8 mouse cellular contexts compared by ENCODE assay signal in genomic region chr15:100615825-100616220, GRCm38 (mm10). TPM values are rescaled to one million over a fixed set of nuclear protein-coding genes. Genes with fewer than 3 reads are reported as not detected.
DNase-seq lines count a peak whose midpoint lies in the region; ATAC-seq lines count a peak whose summit lies in the region.

No protein-coding gene starts in this region.

- peak overlapping the region; percentile 86 for H3K4me3 ChIP-seq in hindbrain, embryonic 12.5 days

- H3K9ac ChIP-seq in hindbrain, embryonic 12.5 days: peak overlapping the region; percentile 89

- ATAC-seq in hindbrain, embryonic 12.5 days (ENCODE audit: low FRiP score): peak; percentile 88

- under 1% methylated on average over 41 of the region's 43 CpGs for WGBS in hindbrain, embryonic 12.5 days

- peak; percentile 93 for DNase-seq in R1 (ENCODE audit: low read depth, low spot score)
- DNase-seq in cerebellum, postnatal 10 days: peak; percentile 98 to 99
- DNase-seq in frontal cortex, postnatal 10 days (ENCODE audit: low spot score in 2 of 2): peak; percentile 79 to 85
- peak; percentile 83 to 89 for DNase-seq in layer of hippocampus, postnatal 25 days (ENCODE audit: extremely low spot score in 1 of 2, low spot score in 1 of 2)
- peak; percentile 86 for DNase-seq in lung, postnatal 25 days (ENCODE audit: low spot score)
- peak; percentile 93 for DNase-seq in retina, embryonic 14.5 days (ENCODE audit: low spot score)
- DNase-seq in thymus, postnatal 36 days: peak; percentile 89

- H3K4me2 ChIP-seq in hindbrain, embryonic 12.5 days (replicated peaks): peak overlapping the region; percentile 88

- H3K27me3 ChIP-seq in hindbrain, embryonic 12.5 days: no peaks in the 10 kb centered on the region; the same call in 1 of the 2 replicates

- peak overlapping the region; percentile 97 for H3K27ac ChIP-seq in hindbrain, embryonic 12.5 days

- no peaks in the 10 kb centered on the region for H3K9me3 ChIP-seq in hindbrain, embryonic 12.5 days (replicated peaks)

- H3K36me3 ChIP-seq in hindbrain, embryonic 12.5 days: peaks cover 31% of the 10 kb centered on the region

- H3K4me1 ChIP-seq in hindbrain, embryonic 12.5 days: peaks cover 20% of the 10 kb centered on the region

RNA-seq across cellular contexts. Expression of gene Dazap2, which starts 0.7 kb away (rescaled TPM):
- polyA plus RNA-seq in hindbrain, embryonic 12.5 days (2016; fragmentation: Nextera tagmentation; extraction: Ambion mirVana): 168 and 176 TPM in 2 replicates
- total RNA-seq in layer of hippocampus, postnatal 25 days (2021): 100 to 1,000 TPM; 116 to 120 TPM

RNA-seq across cellular contexts. Expression of gene Pou6f1, which starts 16.0 kb away (rescaled TPM):
- polyA plus RNA-seq in hindbrain, embryonic 12.5 days (2016; fragmentation: Nextera tagmentation; extraction: Ambion mirVana): 28.9 and 38.6 TPM in 2 replicates
- total RNA-seq in layer of hippocampus, postnatal 25 days (2021): 100 to 1,000 TPM in 1 of 2 experiments, 10 to 100 TPM in 1; 95.7 to 110 TPM

RNA-seq across cellular contexts. Expression of gene Smagp, which starts 20.9 kb away (rescaled TPM):
- polyA plus RNA-seq in hindbrain, embryonic 12.5 days (2016; fragmentation: Nextera tagmentation; extraction: Ambion mirVana): 5.0 and 5.6 TPM in 2 replicates
- total RNA-seq in layer of hippocampus, postnatal 25 days (2021): 1 to 10 TPM in 1 of 2 experiments, under 1 TPM in 1; 0.98 to 1.8 TPM

RNA-seq across cellular contexts. Expression of gene Bin2, which starts 53.5 kb away (rescaled TPM):
- polyA plus RNA-seq in hindbrain, embryonic 12.5 days (2016; fragmentation: Nextera tagmentation; extraction: Ambion mirVana): 3.0 and 3.4 TPM in 2 replicates
- 1 to 10 TPM; 5.7 to 6.0 TPM for total RNA-seq in layer of hippocampus, postnatal 25 days (2021)

Comparison
In these comparisons a context has a peak if more than half of its experiments do, and no peak if none do; other contexts are left out.
1. Peak in every context shown above with its lines: DNase-seq, ATAC-seq, H3K4me3 ChIP-seq and H3K27ac ChIP-seq.